Mouse (Mus musculus) stomach, postnatal 0 days (tissue): ENCODE measurements around the gene Chfr. TPM values are rescaled to one million over a fixed set of nuclear protein-coding genes. Genes with fewer than 3 reads are reported as not detected.

ENCODE experiments used
- ATAC-seq: fragments of 200-750 bp; cut with Nextera tagmentation; 2 replicates; pipeline ENCODE4 v1.8.0; 2017; ENCODE audit not compliant: low FRiP score, low TSS enrichment
- DNase-seq: peaks from one replicate; pipeline ENCODE4 v3.0.0-alpha.2; 2016; ENCODE audit warnings: low spot score
- H3K27ac ChIP-seq: fragments of 300-500 bp; sonication (generic); replicated peaks from 2 replicates; pipeline ENCODE4 v1.5.1; 2014; ENCODE audit warnings: mild to moderate bottlenecking, control low read depth
- H3K27me3 ChIP-seq: fragments of 300-500 bp; sonication (generic); 2 replicates; pipeline ENCODE4 v1.6.1; 2014; ENCODE audit warnings: low read length; ENCODE audit not compliant: control insufficient read depth, insufficient read depth
- H3K36me3 ChIP-seq: fragments of 300-500 bp; sonication (generic); 2 replicates; pipeline ENCODE4 v1.6.1; 2014; ENCODE audit warnings: low read length, mixed read lengths; ENCODE audit not compliant: control insufficient read depth, insufficient read depth
- H3K4me1 ChIP-seq: fragments of 300-500 bp; sonication (generic); replicated peaks from 2 replicates; pipeline ENCODE4 v1.6.1; 2014; ENCODE audit warnings: antibody characterized with exemption; ENCODE audit not compliant: control insufficient read depth, insufficient read depth
- H3K4me2 ChIP-seq: fragments of 300-500 bp; sonication (generic); replicated peaks from 2 replicates; pipeline ENCODE4 v1.6.1; 2014; ENCODE audit warnings: low read depth, mild to moderate bottlenecking, control low read depth, moderate library complexity
- H3K4me3 ChIP-seq: fragments of 300-500 bp; sonication (generic); 2 replicates; pipeline ENCODE4 v1.5.1; 2014; ENCODE audit warnings: low read depth, low read length, control low read depth
- H3K9ac ChIP-seq: fragments of 300-500 bp; sonication (generic); 2 replicates; pipeline ENCODE4 v1.6.1; 2014; ENCODE audit warnings: mild to moderate bottlenecking, low read length, control low read depth, mixed read lengths
- H3K9me3 ChIP-seq: fragments of 300-500 bp; sonication (generic); 2 replicates; pipeline ENCODE4 v1.6.1; 2016; ENCODE audit warnings: low read length; ENCODE audit not compliant: control insufficient read depth
- CTCF ChIP-seq: IDR thresholded peaks from 2 replicates; pipeline ENCODE4 v1.5.1; 2016; ENCODE audit warnings: antibody characterized with exemption, low read depth, mild to moderate bottlenecking, moderate library complexity
- EP300 ChIP-seq: optimal IDR thresholded peaks from 2 replicates; pipeline ENCODE3; 2016; ENCODE audit warnings: antibody characterized with exemption
- WGBS: fragments of 180-500 bp; shearing (Covaris S2); extraction: QIAGEN DNeasy Blood & Tissue Kit; methylation state at CpG from one replicate; pipeline ENCODE4 v1.1.7; 2014; 5-methylcytosine and 5-hydroxymethylcytosine counted together
- polyA plus RNA-seq: library from polyadenylated mRNA; unstranded; fragments of >200 nt; fragmentation: Nextera tagmentation; extraction: Ambion mirVana; gene quantifications from 2 replicates; pipeline ENCODE4 v1.2.1, GENCODE M21; 2015

The Chfr gene
- polyA plus RNA-seq, 1 experiment from 2014 or later = 25.2 TPM

DNA sequence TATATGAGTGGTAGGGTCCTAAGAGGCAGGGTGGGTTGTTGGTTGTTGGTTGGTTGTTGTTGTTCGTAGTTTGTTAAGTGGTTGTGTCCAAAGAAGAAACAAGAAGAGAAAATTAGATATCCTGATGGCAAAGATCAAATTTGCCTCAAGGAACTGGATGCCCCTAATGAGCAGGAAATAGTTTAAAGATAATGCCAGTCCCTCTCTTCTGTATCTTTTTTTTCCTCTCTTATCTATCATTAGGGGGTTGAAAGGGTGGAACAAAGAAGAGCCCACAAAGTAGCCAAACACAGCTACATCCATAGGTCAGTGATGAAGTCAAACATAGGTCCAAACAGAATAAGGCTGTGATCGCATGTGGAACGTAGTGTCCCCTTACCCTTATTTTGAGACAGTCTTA lies 3.7 kb downstream of the Chfr start:
- no peak for TF ChIP-seq EP300
- no peak for TF ChIP-seq CTCF
- H3K27ac ChIP-seq = no peak overlapping the region
- no peaks in the 10 kb centered on the region for H3K4me1 ChIP-seq
- 94% methylated on average over 3 of the region's 3 CpGs for WGBS
- H3K27me3 ChIP-seq = no peaks in the 10 kb centered on the region
- no peak overlapping the region for H3K4me3 ChIP-seq
- peaks cover 4% of the 10 kb centered on the region for H3K36me3 ChIP-seq
- ATAC-seq = no peak
- H3K9ac ChIP-seq = no peak overlapping the region
- DNase-seq = no peak
- H3K9me3 ChIP-seq = no peaks in the 10 kb centered on the region
- H3K4me2 ChIP-seq = no peak overlapping the region

DNA sequence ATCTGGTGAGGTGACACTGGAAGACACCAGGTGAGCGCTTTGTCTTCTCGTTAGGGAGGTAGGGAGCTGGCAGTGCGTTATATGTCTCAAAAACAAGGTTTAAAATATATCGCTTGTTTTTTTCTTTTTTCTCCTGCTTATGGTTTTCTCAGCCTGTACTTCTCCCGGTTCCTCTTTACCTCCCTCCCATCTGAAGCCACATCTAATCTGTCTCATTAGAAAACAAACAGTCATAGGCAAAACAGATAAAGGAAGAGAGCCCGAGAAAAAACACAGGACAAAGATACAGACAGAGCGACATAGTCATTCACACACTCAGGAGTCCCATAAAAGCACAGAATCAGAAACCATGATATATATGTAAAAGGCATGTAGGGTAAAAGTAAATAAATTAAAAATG lies 4.8 kb downstream of the Chfr start:
- no peak overlapping the region for H3K4me2 ChIP-seq
- peaks cover 4% of the 10 kb centered on the region for H3K36me3 ChIP-seq
- WGBS = 90% methylated on average over 7 of the region's 7 CpGs
- no peak overlapping the region for H3K9ac ChIP-seq
- H3K4me1 ChIP-seq = no peaks in the 10 kb centered on the region
- ATAC-seq (no peak), DNase-seq (no peak)
- H3K4me3 ChIP-seq = no peak overlapping the region
- no peak overlapping the region for H3K27ac ChIP-seq
- TF ChIP-seq CTCF (no peak), EP300 (no peak)
- H3K9me3 ChIP-seq = no peaks in the 10 kb centered on the region
- H3K27me3 ChIP-seq = no peaks in the 10 kb centered on the region

DNA sequence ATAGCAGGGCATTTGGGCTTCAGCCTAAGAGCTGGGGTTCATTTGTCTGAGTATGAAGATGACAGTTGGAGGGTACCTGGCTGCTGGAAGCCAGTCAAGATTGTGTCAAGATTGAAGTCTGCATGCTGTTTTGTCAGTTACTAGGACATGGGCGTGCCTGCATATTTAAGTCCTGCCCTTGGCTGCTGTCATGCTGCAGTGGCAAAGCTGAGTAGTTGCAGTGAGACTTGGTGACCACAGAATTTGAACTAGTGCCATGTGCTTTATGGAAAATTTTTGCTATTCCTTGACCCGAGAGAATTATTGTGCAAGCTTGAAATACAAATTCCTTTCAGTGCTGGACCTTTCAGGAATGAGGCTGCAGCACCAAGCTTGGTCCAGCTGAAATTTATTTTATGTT lies 6.7 kb downstream of the Chfr start:
- no peak overlapping the region for H3K27ac ChIP-seq
- H3K9me3 ChIP-seq = no peaks in the 10 kb centered on the region
- H3K4me1 ChIP-seq = no peaks in the 10 kb centered on the region
- H3K4me3 ChIP-seq = no peak overlapping the region
- TF ChIP-seq EP300 (no peak), CTCF (no peak)
- DNase-seq = no peak
- H3K36me3 ChIP-seq = peaks cover 4% of the 10 kb centered on the region
- no peak overlapping the region for H3K9ac ChIP-seq
- no peak overlapping the region for H3K4me2 ChIP-seq
- ATAC-seq = no peak
- WGBS = 74% methylated on average over 2 of the region's 2 CpGs
- no peaks in the 10 kb centered on the region for H3K27me3 ChIP-seq

DNA sequence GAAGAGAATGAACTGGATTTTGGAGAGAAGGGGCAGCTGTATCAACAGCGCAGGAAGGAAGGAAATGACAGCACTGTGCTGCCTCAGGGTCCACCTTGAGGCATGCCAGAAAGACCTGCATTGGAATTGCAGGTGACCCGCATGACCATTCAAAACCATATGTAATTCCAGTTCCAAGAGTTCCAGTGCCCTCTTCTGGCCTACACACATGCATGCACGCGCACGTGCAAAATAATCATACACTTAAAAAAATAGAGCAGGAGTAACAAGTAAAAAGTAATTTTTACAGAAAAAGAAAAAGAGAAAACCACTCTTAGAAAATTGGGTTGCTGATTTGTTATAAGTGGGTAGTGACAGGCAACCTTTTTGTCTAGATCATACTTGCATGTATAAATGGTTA lies 7.4 kb downstream of the Chfr start:
- Histone ChIP-seq H3K36me3 (peaks cover 7% of the 10 kb centered on the region), H3K27ac (no peak overlapping the region), H3K9ac (no peak overlapping the region), H3K4me2 (no peak overlapping the region), H3K4me3 (no peak overlapping the region), H3K9me3 (no peaks in the 10 kb centered on the region), H3K27me3 (no peaks in the 10 kb centered on the region), H3K4me1 (no peaks in the 10 kb centered on the region)
- 84% methylated on average over 5 of the region's 5 CpGs for WGBS
- no peak for ATAC-seq
- DNase-seq = no peak
- TF ChIP-seq CTCF (peak; percentile 68), EP300 (no peak)

DNA sequence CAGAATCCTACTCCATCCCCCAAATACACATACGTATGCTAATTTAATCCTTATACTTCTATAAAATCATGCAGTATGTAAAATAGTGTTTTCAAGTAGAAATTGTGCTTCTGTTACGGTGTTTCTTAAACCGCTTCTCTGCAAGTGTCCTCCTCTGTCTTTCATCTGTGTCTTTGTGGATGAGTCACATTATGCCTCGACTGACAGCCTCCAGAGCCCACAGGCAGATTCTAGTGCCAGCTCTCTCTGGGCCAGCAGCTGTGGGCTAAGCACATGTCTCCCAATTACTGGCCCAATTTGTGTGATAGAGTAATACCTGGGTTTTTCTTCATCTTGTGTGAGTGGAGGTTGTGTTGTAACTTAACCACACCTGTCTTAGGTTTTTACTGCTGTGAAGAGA lies 33.7 kb downstream of the Chfr start:
- H3K27me3 ChIP-seq = no peaks in the 10 kb centered on the region
- TF ChIP-seq EP300 (no peak), CTCF (no peak)
- H3K9me3 ChIP-seq = no peaks in the 10 kb centered on the region
- DNase-seq = no peak
- WGBS = 95% methylated on average over 4 of the region's 4 CpGs
- H3K4me2 ChIP-seq = no peak overlapping the region
- H3K9ac ChIP-seq = no peak overlapping the region
- peaks cover 14% of the 10 kb centered on the region; the same call in 1 of the 2 replicates for H3K36me3 ChIP-seq
- no peak overlapping the region for H3K4me3 ChIP-seq
- H3K4me1 ChIP-seq = no peaks in the 10 kb centered on the region
- no peak overlapping the region for H3K27ac ChIP-seq
- ATAC-seq = no peak

DNA sequence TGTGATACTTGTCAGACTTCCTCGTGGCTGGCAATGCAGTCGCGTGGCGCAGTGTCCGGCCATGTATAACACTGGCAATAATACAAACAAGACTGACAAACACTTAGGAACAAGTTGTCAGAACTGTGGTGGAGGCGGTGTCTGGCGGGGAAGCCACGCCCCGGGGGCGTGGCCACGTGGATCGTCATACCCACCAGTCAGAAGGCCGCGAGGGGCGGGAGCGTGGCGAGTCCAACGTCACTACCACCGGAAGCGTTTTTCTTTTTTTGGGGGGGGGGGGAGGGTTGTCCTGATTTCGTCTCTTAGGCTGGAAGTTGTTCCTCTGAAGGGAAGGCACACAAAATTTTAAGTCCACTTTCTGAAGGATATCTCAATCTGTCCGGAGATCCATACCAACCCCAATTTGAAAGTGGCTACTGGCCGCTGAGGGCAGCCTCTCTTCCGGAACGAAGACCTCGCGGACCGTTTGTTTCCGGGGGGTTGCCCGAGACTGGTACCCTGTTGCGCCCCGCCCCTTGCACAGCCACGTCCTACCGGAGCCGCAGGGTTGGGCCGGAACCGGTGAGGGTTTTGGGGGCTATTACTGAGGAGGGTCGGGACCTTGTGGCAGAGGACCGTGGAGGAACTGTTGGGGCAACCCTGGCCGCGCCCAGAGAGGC lies 40.8 kb downstream of the Chfr start, which contains the start of gene Golga3:
Gene Golga3 (plus strand): TSS at position 340 of the 659 bp plus-strand sequence.
- TF ChIP-seq CTCF = no peak
- TF ChIP-seq EP300 = peak; percentile 58

More for the DNA sequence above, 40.8 kb downstream of the Chfr start, which contains the start of gene Golga3:
- ATAC-seq (peak; percentile 99), DNase-seq (peak; percentile 95)
- no peaks in the 10 kb centered on the region for H3K36me3 ChIP-seq
- WGBS = under 1% methylated on average over 41 of the region's 41 CpGs
- H3K27ac ChIP-seq = peak within 1 kb of the TSS; percentile 83
- H3K4me3 ChIP-seq = peak within 1 kb of the TSS; percentile 96
- H3K4me2 ChIP-seq = peak within 1 kb of the TSS; percentile 72
- no peaks in the 10 kb centered on the region for H3K27me3 ChIP-seq
- no peaks in the 10 kb centered on the region for H3K9me3 ChIP-seq
- H3K9ac ChIP-seq = peak within 1 kb of the TSS; percentile 89
- 0 out of 2 replicates have a peak, but pooled peaks cover 4% of the 10 kb centered on the region for H3K4me1 ChIP-seq
